Mouse (Mus musculus) adrenal gland, postnatal 4 days (tissue): Measurements from ENCODE around the gene Wnt8b. TPM values are rescaled to one million over a fixed set of nuclear protein-coding genes. Genes with fewer than 3 reads are reported as not detected.

Experiments
- DNase-seq, 2 experiments: peaks; one replicate each; pipeline ENCODE4 v3.0.0; 2021 to 2022; ENCODE audit warnings: low spot score in 2 of 2, mixed read lengths in 2 of 2
- total RNA-seq, 2 experiments: library from RNA; stranded (reverse); gene quantifications; 2 replicates each; pipeline ENCODE4 v1.2.3; 2021

Gene Wnt8b
- total RNA-seq, 2 experiments from 2014 or later, result 0.08 to 0.14 TPM

GRCm38 (mm10) chr19:44554861-44555590 is 61.8 kb downstream of the Wnt8b start, which contains the start of gene Ndufb8:
Ndufb8 (minus strand) TSS chr19:44555440.
- peak; percentile 95 to 99 for DNase-seq

- DNase-seq, result peak; percentile 75 to 88
Observed at GRCm38 (mm10) chr19:44562652-44563206, 69.5 kb downstream of the Wnt8b start, which contains the start of gene Hif1an. Hif1an (plus strand) TSS chr19:44562850.

Other genes starting within 250 kb of the Wnt8b start
- gene Scd2, start 199.8 kb upstream of the Wnt8b start, total RNA-seq, result 100 to 1,000 TPM; 412 to 445 TPM
- 1 to 10 TPM; 2.0 to 2.2 TPM for gene Scd4, start 160.4 kb upstream of the Wnt8b start, total RNA-seq
- gene Scd1, start 85.6 kb upstream of the Wnt8b start, total RNA-seq, result 100 to 1,000 TPM; 121 to 159 TPM
- 1 to 10 TPM; 4.5 to 5.8 TPM for gene Sec31b, start 52.4 kb downstream of the Wnt8b start, total RNA-seq
- gene Gm20538, start 59.4 kb downstream of the Wnt8b start, total RNA-seq, result not detected
- 100 to 1,000 TPM; 411 to 441 TPM for gene Ndufb8, start 62.0 kb downstream of the Wnt8b start, total RNA-seq
- gene Hif1an, start 69.4 kb downstream of the Wnt8b start, total RNA-seq, result 10 to 100 TPM; 45.1 to 45.5 TPM